Mouse (Mus musculus) spleen, adult 2 months (tissue): ENCODE results near the gene Slc22a23. TPM values are rescaled to one million over a fixed set of nuclear protein-coding genes. Genes with fewer than 3 reads are reported as not detected.

Experiments used
- DNase-seq, 2 experiments: peaks; one replicate each; pipeline versions ENCODE4 v3.0.0 to v3.0.0-alpha.2; 2012 to 2021; ENCODE audit warnings: low spot score in 2 of 2, low read depth in 1 of 2
- H3K27ac ChIP-seq: fragments of 200-500 bp; 2 replicates; pipeline ENCODE4 v1.5.1; 2012; ENCODE audit warnings: low read length, inconsistent platforms; ENCODE audit not compliant: insufficient read depth
- H3K27me3 ChIP-seq: fragments of 200-500 bp; 2 replicates; pipeline ENCODE4 v1.6.1; 2012; ENCODE audit warnings: mild to moderate bottlenecking, moderate library complexity, low read length, inconsistent platforms; ENCODE audit not compliant: control insufficient read depth, insufficient read depth
- H3K36me3 ChIP-seq: fragments of 200-500 bp; 2 replicates; pipeline ENCODE4 v1.6.1; 2012; ENCODE audit warnings: mild to moderate bottlenecking, low read length, inconsistent platforms; ENCODE audit not compliant: control insufficient read depth, insufficient read depth
- H3K4me1 ChIP-seq: fragments of 200-500 bp; 2 replicates; pipeline ENCODE4 v1.6.1; 2011; ENCODE audit warnings: inconsistent platforms; ENCODE audit not compliant: control insufficient read depth, insufficient read depth, insufficient read length
- H3K4me3 ChIP-seq: fragments of 200-500 bp; 2 replicates; pipeline ENCODE4 v1.5.1; 2011; ENCODE audit warnings: mild to moderate bottlenecking, inconsistent platforms; ENCODE audit not compliant: insufficient read depth, insufficient read length; ENCODE audit errors: extremely low read depth
- CTCF ChIP-seq: fragments of 200-500 bp; IDR thresholded peaks from 2 replicates; pipeline ENCODE4 v1.5.1; 2011; ENCODE audit warnings: mild to moderate bottlenecking, inconsistent platforms; ENCODE audit not compliant: insufficient read depth, insufficient read length, insufficient replicate concordance; ENCODE audit errors: extremely low read depth
- POLR2A ChIP-seq: fragments of 200-500 bp; IDR thresholded peaks from 2 replicates; pipeline ENCODE4 v1.6.1; 2011; ENCODE audit warnings: low read depth, low read length, inconsistent platforms
- WGBS: fragments of 180-500 bp; shearing (Covaris S2); methylation state at CpG from one replicate; pipeline ENCODE4 v1.1.7; 2018; 5-methylcytosine and 5-hydroxymethylcytosine counted together
- polyA plus RNA-seq: library from polyadenylated mRNA; depleted of rRNA; stranded (reverse); fragments of >200 nt; gene quantifications from 2 replicates; pipeline ENCODE4 v1.2.3, GENCODE M21; 2012

Slc22a23 gene
- polyA plus RNA-seq, 1 experiment, result 10.0 TPM

DNA sequence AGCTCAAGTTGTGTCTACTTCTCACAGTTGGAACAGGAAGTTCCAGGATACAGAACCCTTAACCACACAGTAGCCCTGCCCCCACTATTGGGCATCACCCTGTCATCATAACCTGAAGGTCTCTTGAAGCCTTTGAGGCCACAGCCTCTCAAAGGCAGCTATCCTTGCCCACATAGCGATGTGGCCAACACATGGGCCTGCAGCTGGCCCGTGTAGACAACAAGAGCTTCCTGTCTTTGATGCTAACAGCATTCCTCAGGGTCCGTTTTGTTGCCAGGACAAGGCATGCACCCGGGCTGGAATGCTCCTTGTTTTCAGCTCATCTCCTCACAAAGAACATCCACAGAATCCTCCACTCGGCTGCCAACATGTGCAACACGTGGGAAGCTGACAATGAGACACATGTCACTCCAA lies 66.7 kb downstream of the Slc22a23 start:
- H3K27ac ChIP-seq, result no peak overlapping the region
- DNase-seq, result no peak
- TF ChIP-seq POLR2A, result no peak
- no peak for TF ChIP-seq CTCF
- no peak overlapping the region for H3K4me3 ChIP-seq
- WGBS, result 51% methylated on average over 6 of the region's 6 CpGs
- no peaks in the 10 kb centered on the region for H3K27me3 ChIP-seq
- no peaks in the 10 kb centered on the region for H3K36me3 ChIP-seq
- no peaks in the 10 kb centered on the region for H3K4me1 ChIP-seq

DNA sequence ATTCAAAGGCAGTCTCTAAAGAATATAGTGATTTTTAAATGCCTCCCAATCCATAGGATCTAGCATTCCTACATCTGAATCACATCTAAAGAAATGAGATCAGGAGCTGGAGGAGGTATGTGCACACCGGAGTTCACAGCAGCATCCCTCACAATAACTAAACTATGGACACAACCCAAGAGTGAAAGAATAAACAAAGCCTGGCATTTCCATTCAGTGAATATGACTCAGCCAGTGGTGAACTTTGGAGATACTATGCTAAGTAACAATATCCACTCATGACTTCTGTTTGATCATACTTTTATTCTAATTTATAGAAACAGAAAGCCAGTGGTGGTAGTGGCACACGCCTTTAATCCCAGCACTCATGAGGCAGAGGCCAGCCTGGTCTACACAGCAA lies 67.4 kb downstream of the Slc22a23 start:
- no peaks in the 10 kb centered on the region for H3K4me1 ChIP-seq
- TF ChIP-seq CTCF, result no peak
- no peak for TF ChIP-seq POLR2A
- DNase-seq, result no peak
- H3K27ac ChIP-seq, result no peak overlapping the region
- H3K4me3 ChIP-seq, result no peak overlapping the region
- WGBS, result 94% methylated on average over 2 of the region's 2 CpGs
- no peaks in the 10 kb centered on the region for H3K27me3 ChIP-seq
- no peaks in the 10 kb centered on the region for H3K36me3 ChIP-seq

DNA sequence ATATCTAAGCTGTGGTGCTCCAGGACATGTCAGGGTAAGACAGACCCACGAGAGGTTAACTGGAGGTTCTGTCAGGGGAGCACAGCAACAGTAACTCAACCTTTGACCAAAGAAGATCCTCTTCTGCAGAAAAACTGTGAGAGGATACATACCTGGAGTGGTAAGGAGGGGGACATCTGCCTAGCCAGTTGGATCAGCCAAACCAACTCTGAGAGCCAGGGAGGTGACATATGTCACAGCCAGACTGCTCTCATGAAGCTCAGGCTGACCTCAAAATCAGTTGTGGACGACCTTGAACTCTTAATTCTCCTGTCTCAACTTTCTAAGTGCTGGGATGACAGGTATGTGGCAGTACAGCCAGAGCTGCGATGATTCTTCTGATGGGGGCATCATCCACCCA lies 68.0 kb downstream of the Slc22a23 start:
- Histone ChIP-seq H3K4me3 (no peak overlapping the region), H3K36me3 (no peaks in the 10 kb centered on the region), H3K4me1 (no peaks in the 10 kb centered on the region), H3K27me3 (no peaks in the 10 kb centered on the region), H3K27ac (no peak overlapping the region)
- TF ChIP-seq POLR2A (no peak), CTCF (no peak)
- 79% methylated on average over 3 of the region's 3 CpGs for WGBS
- DNase-seq, result no peak

DNA sequence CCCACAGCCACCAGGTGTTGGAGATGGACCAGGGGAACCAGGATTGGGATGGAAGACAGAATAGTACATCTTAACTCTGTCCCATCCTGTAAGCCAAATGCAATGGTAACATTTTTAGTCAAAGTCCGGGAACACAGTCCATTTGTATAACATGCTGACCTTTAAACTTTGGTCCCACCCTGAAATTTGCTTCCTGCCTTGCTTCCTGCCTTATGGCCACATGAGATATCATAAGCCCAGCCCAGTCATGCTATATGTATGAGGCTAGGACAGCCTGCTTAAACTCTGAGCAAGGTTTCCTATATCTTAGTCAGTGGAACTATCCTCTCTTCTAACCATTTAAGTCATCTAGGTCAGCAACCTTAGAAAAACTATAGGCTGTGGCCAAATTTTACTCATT lies 70.1 kb downstream of the Slc22a23 start:
- Histone ChIP-seq H3K4me3 (no peak overlapping the region), H3K4me1 (no peaks in the 10 kb centered on the region), H3K36me3 (no peaks in the 10 kb centered on the region), H3K27ac (no peak overlapping the region), H3K27me3 (no peaks in the 10 kb centered on the region)
- TF ChIP-seq POLR2A (no peak), CTCF (no peak)
- 79% methylated on average over 1 of the region's 1 CpGs for WGBS
- DNase-seq, result no peak

DNA sequence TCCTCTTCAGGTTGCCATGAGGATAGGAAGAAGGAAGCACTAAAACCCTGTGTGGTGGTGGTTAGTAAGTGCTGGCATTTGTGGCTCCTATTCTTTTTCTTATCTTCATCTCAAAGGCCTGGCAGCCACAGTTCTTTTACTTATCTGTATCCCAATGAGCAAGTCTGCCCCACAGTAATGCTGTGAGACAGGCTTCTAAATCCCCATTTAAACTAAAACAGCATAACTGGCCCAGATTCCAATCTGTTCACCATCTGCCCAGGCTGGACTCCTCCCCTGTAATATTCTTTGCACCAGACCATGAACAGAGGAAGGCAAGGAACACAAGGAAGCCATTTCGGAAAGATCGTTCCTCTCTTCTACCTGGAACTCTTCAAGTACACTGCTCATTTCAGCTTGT lies 70.6 kb downstream of the Slc22a23 start:
- Histone ChIP-seq H3K4me3 (no peak overlapping the region), H3K27ac (no peak overlapping the region), H3K36me3 (no peaks in the 10 kb centered on the region), H3K4me1 (no peaks in the 10 kb centered on the region), H3K27me3 (no peaks in the 10 kb centered on the region)
- DNase-seq, result no peak
- WGBS, result 99% methylated on average over 2 of the region's 2 CpGs
- no peak for TF ChIP-seq CTCF
- TF ChIP-seq POLR2A, result no peak

DNA sequence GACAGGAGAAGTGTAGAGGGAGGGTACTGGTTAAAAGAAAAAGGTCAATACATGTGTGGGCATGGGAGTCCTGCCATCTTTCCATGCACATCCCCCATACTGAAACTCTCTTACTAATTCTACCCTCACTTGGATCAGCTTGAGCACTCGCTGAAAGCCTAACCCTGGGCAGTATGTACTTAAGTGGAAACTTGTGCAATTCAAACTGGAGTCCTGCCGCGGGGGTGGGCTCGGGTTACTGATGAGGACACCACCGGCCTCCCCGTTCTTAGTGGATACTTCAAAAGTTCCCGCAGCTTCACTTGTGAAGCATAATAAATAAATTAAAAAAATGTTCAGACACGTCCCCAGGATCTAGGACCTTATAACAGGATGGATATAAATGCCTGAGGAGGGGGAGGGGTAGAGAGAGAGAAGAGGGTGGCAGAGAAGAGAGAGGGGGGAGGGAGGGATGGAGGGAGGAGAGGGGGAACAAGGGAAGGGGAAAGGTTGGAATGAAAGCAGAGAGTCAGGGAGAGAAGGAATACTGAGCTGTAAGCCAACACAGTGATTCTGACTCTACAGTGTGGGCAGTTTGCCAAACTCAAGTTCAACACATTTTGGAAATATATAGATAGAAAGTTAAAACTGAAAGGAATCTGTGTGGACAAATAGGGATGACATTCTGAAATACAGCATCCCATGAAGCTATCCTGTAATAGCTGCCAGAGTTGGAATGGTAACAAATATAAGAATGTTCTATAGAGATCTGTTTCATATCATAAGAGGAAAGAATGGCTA lies 72.5 kb downstream of the Slc22a23 start:
- WGBS, result 91% methylated on average over 8 of the region's 8 CpGs
- H3K36me3 ChIP-seq, result no peaks in the 10 kb centered on the region
- no peak overlapping the region for H3K4me3 ChIP-seq
- no peak for TF ChIP-seq POLR2A
- TF ChIP-seq CTCF, result no peak
- DNase-seq, result no peak
- no peak overlapping the region for H3K27ac ChIP-seq
- no peaks in the 10 kb centered on the region for H3K4me1 ChIP-seq
- no peaks in the 10 kb centered on the region for H3K27me3 ChIP-seq

DNA sequence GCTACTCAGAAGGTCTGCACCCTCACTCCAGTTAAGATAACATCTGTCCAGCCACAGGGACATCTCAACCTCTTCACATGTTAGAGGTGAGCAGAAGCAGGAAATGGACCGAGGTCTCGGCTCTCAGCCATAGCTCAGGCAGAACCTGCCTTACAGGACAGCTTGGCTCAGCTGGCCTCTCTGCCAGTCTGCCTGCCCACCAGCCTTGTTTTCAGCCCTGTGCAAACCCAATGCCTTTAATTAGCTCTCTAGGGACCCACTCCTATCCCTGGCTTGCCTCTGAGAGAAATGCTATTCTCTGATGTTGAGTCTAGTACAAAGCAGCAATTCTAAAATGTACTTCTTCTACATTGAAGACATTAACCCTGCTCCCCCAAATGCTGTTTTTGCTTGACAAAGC lies 73.3 kb downstream of the Slc22a23 start:
- no peaks in the 10 kb centered on the region for H3K27me3 ChIP-seq
- TF ChIP-seq CTCF, result no peak
- no peak for TF ChIP-seq POLR2A
- 86% methylated on average over 2 of the region's 2 CpGs for WGBS
- no peak overlapping the region for H3K4me3 ChIP-seq
- no peaks in the 10 kb centered on the region for H3K4me1 ChIP-seq
- DNase-seq, result no peak
- H3K27ac ChIP-seq, result no peak overlapping the region
- no peaks in the 10 kb centered on the region for H3K36me3 ChIP-seq
